Mouse (Mus musculus) C2C12 (cell line): Measurements from ENCODE around the gene Card19.

ENCODE experiments used
- CTCF ChIP-seq: IDR thresholded peaks from one replicate; pipeline ENCODE4 v1.5.1; 2011; ENCODE audit not compliant: control insufficient read depth, insufficient read depth, insufficient read length
- USF1 ChIP-seq: IDR thresholded peaks from one replicate; pipeline ENCODE4 v1.6.1; 2011; ENCODE audit warnings: low read depth, mild to moderate bottlenecking, control low read depth, moderate library complexity

DNA sequence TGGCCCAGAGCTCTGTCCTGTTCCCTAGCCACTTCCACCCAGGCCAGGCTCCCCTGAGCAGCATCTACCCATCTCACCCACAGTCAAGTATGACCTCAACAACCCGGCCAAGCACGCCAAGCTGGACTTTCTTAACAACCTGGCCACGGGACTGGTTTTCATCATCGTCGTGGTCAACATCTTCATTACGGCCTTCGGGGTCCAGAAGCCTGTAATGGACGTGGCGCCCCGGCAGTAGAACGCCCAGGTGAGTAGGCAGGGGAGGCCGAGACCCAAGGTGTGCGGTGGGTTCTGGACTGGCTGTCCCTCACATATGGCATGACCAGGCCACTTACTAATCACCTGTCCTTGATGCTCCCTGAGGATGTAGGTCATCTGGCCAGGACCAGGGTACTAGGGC is 21.0 kb downstream of the Card19 start:
- TF ChIP-seq CTCF = no peak
- TF ChIP-seq USF1 = no peak
